Mouse (Mus musculus) MEL (cell line): ENCODE results near the gene Atg14. TPM values are rescaled to one million over a fixed set of nuclear protein-coding genes. Genes with fewer than 3 reads are reported as not detected.

ENCODE experiments used
- DNase-seq: peaks from one replicate; pipeline ENCODE4 v3.0.0; 2011; ENCODE audit warnings: low read depth, low spot score
- H3K27ac ChIP-seq: 2 replicates; pipeline ENCODE4 v1.5.1; 2012; ENCODE audit warnings: low read depth, mild to moderate bottlenecking, control low read depth, low read length, moderate library complexity; ENCODE audit not compliant: control insufficient read depth
- H3K27me3 ChIP-seq, 2 experiments: fragments of 150-350 bp in 1 of 2; sonication (generic) in 1 of 2; 2 replicates each; pipeline ENCODE4 v1.6.1; 2012; ENCODE audit warnings: low read length in 2 of 2, mild to moderate bottlenecking in 2 of 2, improper control_type of control experiment in 1 of 2, moderate library complexity in 1 of 2; ENCODE audit not compliant: insufficient read depth in 2 of 2, control insufficient read depth in 1 of 2
- H3K36me3 ChIP-seq, 2 experiments: 2 replicates each; pipeline ENCODE4 v1.6.1; 2012 to 2014; ENCODE audit warnings: low read length in 2 of 2, improper control_type of control experiment in 1 of 2, inconsistent platforms in 1 of 2, mild to moderate bottlenecking in 1 of 2; ENCODE audit not compliant: insufficient read depth in 2 of 2, control insufficient read depth in 1 of 2
- H3K4me1 ChIP-seq, 2 experiments: fragments of 150-350 bp in 1 of 2; sonication (generic) in 1 of 2; 2 replicates each; pipeline ENCODE4 v1.6.1; 2012; ENCODE audit warnings: low read length in 2 of 2, improper control_type of control experiment in 1 of 2, mild to moderate bottlenecking in 1 of 2; ENCODE audit not compliant: insufficient read depth in 2 of 2, control insufficient read depth in 1 of 2
- H3K4me3 ChIP-seq, 2 experiments: fragments of 150-350 bp in 1 of 2; sonication (generic) in 1 of 2; 2 replicates each; pipeline ENCODE4 v1.5.1; 2012; ENCODE audit warnings: low read depth in 2 of 2, low read length in 2 of 2, mild to moderate bottlenecking in 2 of 2, moderate library complexity in 2 of 2, control low read depth in 1 of 2, improper control_type of control experiment in 1 of 2; ENCODE audit not compliant: control insufficient read depth in 1 of 2, insufficient read depth in 1 of 2
- H3K79me2 ChIP-seq: 2 replicates; pipeline ENCODE4 v1.6.1; 2012; ENCODE audit warnings: mild to moderate bottlenecking, low read length, moderate library complexity; ENCODE audit not compliant: control insufficient read depth, poor library complexity, insufficient read depth
- H3K9ac ChIP-seq: 2 replicates; pipeline ENCODE4 v1.6.1; 2012; ENCODE audit warnings: low read depth, mild to moderate bottlenecking, control low read depth, low read length, moderate library complexity; ENCODE audit not compliant: control insufficient read depth, poor library complexity, severe bottlenecking
- H3K9me3 ChIP-seq: fragments of 150-350 bp; sonication (generic); replicated peaks from 2 replicates; pipeline ENCODE4 v1.6.1; 2012; ENCODE audit warnings: mild to moderate bottlenecking, low read length, improper control_type of control experiment, moderate library complexity; ENCODE audit not compliant: insufficient read depth
- GABPA ChIP-seq: IDR thresholded peaks from 2 replicates; pipeline ENCODE4 v1.6.1; 2012; ENCODE audit warnings: low read depth, mild to moderate bottlenecking, inconsistent platforms, low read length, improper control_type of control experiment, moderate library complexity
- HCFC1 ChIP-seq: IDR thresholded peaks from 2 replicates; pipeline ENCODE4 v1.6.1; 2012; ENCODE audit warnings: low read depth, mild to moderate bottlenecking, inconsistent platforms, low read length, improper control_type of control experiment, moderate library complexity
- JUND ChIP-seq: IDR thresholded peaks from 2 replicates; pipeline ENCODE4 v1.6.1; 2011; ENCODE audit warnings: low read depth, mild to moderate bottlenecking, improper control_type of control experiment, low read length
- MAX ChIP-seq: IDR thresholded peaks from 2 replicates; pipeline ENCODE4 v1.6.1; 2011; ENCODE audit warnings: low read length, improper control_type of control experiment
- MEF2A ChIP-seq: IDR thresholded peaks from 2 replicates; pipeline ENCODE4 v1.6.1; 2014; ENCODE audit warnings: low read depth, mild to moderate bottlenecking, inconsistent platforms, low read length, improper control_type of control experiment; ENCODE audit not compliant: poor library complexity, insufficient replicate concordance, severe bottlenecking; ENCODE audit errors: extremely low read depth
- MYB ChIP-seq: IDR thresholded peaks from 2 replicates; pipeline ENCODE4 v1.6.1; 2011; ENCODE audit warnings: mild to moderate bottlenecking, low read depth, low read length, improper control_type of control experiment
- MYC ChIP-seq: IDR thresholded peaks from 2 replicates; pipeline ENCODE4 v1.6.1; 2011; ENCODE audit warnings: low read depth, mild to moderate bottlenecking, low read length, improper control_type of control experiment, moderate library complexity
- POLR2AphosphoS5 ChIP-seq: IDR thresholded peaks from 2 replicates; pipeline ENCODE4 v1.6.1; 2012; ENCODE audit warnings: low read depth, borderline replicate concordance, mild to moderate bottlenecking, inconsistent platforms, low read length, moderate library complexity, mixed read lengths
- RAD21 ChIP-seq: IDR thresholded peaks from 2 replicates; pipeline ENCODE4 v1.6.1; 2011; ENCODE audit warnings: mild to moderate bottlenecking, low read depth, low read length, improper control_type of control experiment
- RCOR1 ChIP-seq: IDR thresholded peaks from 2 replicates; pipeline ENCODE4 v1.6.1; 2012; ENCODE audit warnings: low read depth, mild to moderate bottlenecking, inconsistent platforms, low read length, improper control_type of control experiment
- TBP ChIP-seq: IDR thresholded peaks from 2 replicates; pipeline ENCODE4 v1.8.0; 2011; ENCODE audit warnings: low read depth, low read length, improper control_type of control experiment
- TCF12 ChIP-seq: IDR thresholded peaks from 2 replicates; pipeline ENCODE4 v1.6.1; 2014; ENCODE audit warnings: low read depth, mild to moderate bottlenecking, inconsistent platforms, low read length, improper control_type of control experiment, moderate library complexity
- USF2 ChIP-seq, 2 experiments: IDR thresholded peaks; 2 replicates each; pipeline ENCODE4 v1.6.1; 2011 to 2012; ENCODE audit warnings: improper control_type of control experiment in 2 of 2, low read length in 2 of 2, borderline replicate concordance in 1 of 2, inconsistent platforms in 1 of 2, low read depth in 1 of 2, mild to moderate bottlenecking in 1 of 2; ENCODE audit not compliant: insufficient read depth in 1 of 2
- ZC3H11A ChIP-seq: IDR thresholded peaks from 2 replicates; pipeline ENCODE4 v1.6.1; 2012; ENCODE audit warnings: low read depth, mild to moderate bottlenecking, inconsistent platforms, low read length, improper control_type of control experiment
- polyA plus RNA-seq, 2 experiments: library from polyadenylated mRNA; stranded (reverse) in 1 of 2; unstranded in 1 of 2; fragments of >175 nt in 1 of 2; fragments of >200 nt in 1 of 2; gene quantifications; 2 replicates each; pipeline versions ENCODE4 v1.2.1 to v1.2.4; 2012; ENCODE audit warnings: low replicate concordance in 2 of 2, low read depth in 1 of 2; ENCODE audit not compliant: insufficient read length in 2 of 2, insufficient read depth in 1 of 2, missing spikeins in 1 of 2
- total RNA-seq: library from RNA; depleted of rRNA; stranded (reverse); fragments of 300-350 nt; gene quantifications from 2 replicates; pipeline ENCODE4 v1.2.3, GENCODE M21; 2012

Gene Atg14
- total and polyA plus RNA-seq, 3 experiments, result 3.1 to 5.7 TPM; not detected in 1

GRCm38 (mm10) chr14:47581280-47581679 is 10.8 kb upstream of the Atg14 start:
- Histone ChIP-seq H3K79me2 (no peaks in the 10 kb centered on the region), H3K4me3 (no peak overlapping the region), H3K9ac (no peak overlapping the region), H3K36me3 (no peaks in the 10 kb centered on the region), H3K4me1 (no peaks in the 10 kb centered on the region; a peak in 1 of 4 replicates), H3K9me3 (no peaks in the 10 kb centered on the region), H3K27ac (no peak overlapping the region), H3K27me3 (no peaks in the 10 kb centered on the region; a peak in 1 of 4 replicates)
- DNase-seq, result peak; percentile 40
- no peak for TF ChIP-seq USF2 (IDR thresholded peaks at IDR 0.05; ENCODE audit: borderline replicate concordance in 1 of 2, insufficient read depth in 1 of 2, low read depth in 1 of 2, low read length in 2 of 2)
- TF ChIP-seq JUND, result no peak
- TF ChIP-seq TCF12, result no peak
- TF ChIP-seq TBP, result no peak
- no peak for TF ChIP-seq HCFC1
- no peak for TF ChIP-seq RAD21

- H3K36me3 ChIP-seq, result no peaks in the 10 kb centered on the region
- no peaks in the 10 kb centered on the region for H3K79me2 ChIP-seq
- TF ChIP-seq POLR2AphosphoS5, result no peak
- no peak for TF ChIP-seq ZC3H11A
- no peak for TF ChIP-seq TCF12
- no peak for TF ChIP-seq MYC
- TF ChIP-seq MAX, result no peak
- no peak for TF ChIP-seq MEF2A
- H3K4me3 ChIP-seq, result no peak overlapping the region
- H3K9me3 ChIP-seq, result no peaks in the 10 kb centered on the region
- no peak overlapping the region for H3K27ac ChIP-seq
- no peak overlapping the region for H3K9ac ChIP-seq
- DNase-seq, result no peak
- no peaks in the 10 kb centered on the region; a peak in 1 of 4 replicates for H3K4me1 ChIP-seq
- no peaks in the 10 kb centered on the region for H3K27me3 ChIP-seq
Measured at GRCm38 (mm10) chr14:47578086-47578485, 7.6 kb upstream of the Atg14 start.

- no peaks in the 10 kb centered on the region for H3K27me3 ChIP-seq
- H3K9ac ChIP-seq, result no peak overlapping the region
- H3K36me3 ChIP-seq, result no peaks in the 10 kb centered on the region
- H3K79me2 ChIP-seq, result no peaks in the 10 kb centered on the region
- no peaks in the 10 kb centered on the region; a peak in 1 of 4 replicates for H3K4me1 ChIP-seq
- no peaks in the 10 kb centered on the region for H3K9me3 ChIP-seq
- no peak overlapping the region for H3K4me3 ChIP-seq
- no peak overlapping the region for H3K27ac ChIP-seq
- no peak for DNase-seq
- TF ChIP-seq GABPA (no peak), MYB (no peak), RCOR1 (no peak)
Measured at GRCm38 (mm10) chr14:47576687-47577086, 6.2 kb upstream of the Atg14 start.
